Mouse (Mus musculus): ENCODE results near the gene Usp22.

GRCm38 (mm10) chr11:61116226-61116625 lies 58.6 kb downstream of the Usp22 start:
- TF ChIP-seq GATA1 (IDR thresholded peaks at IDR 0.05; ENCODE audit: low read length) (no peak), TAL1 (IDR thresholded peaks at IDR 0.05; ENCODE audit: low read length) (no peak)
